Mouse (Mus musculus) liver, postnatal 0 days (tissue): ENCODE data around the gene Accs. TPM values are rescaled to one million over a fixed set of nuclear protein-coding genes. Genes with fewer than 3 reads are reported as not detected.

Source experiments
- ATAC-seq: fragments of 200-750 bp; cut with Nextera tagmentation; 2 replicates; pipeline ENCODE4 v1.8.0; 2017; ENCODE audit warnings: mild to moderate bottlenecking, moderate library complexity
- DNase-seq: peaks from one replicate; pipeline ENCODE4 v3.0.0-alpha.2; 2016
- H3K27ac ChIP-seq: fragments of 300-500 bp; sonication (generic); 2 replicates; pipeline ENCODE4 v1.5.1; 2014; ENCODE audit warnings: antibody characterized with exemption, moderate library complexity, mild to moderate bottlenecking, low read depth
- H3K27me3 ChIP-seq: fragments of 300-500 bp; sonication (generic); 2 replicates; pipeline ENCODE4 v1.6.1; 2014; ENCODE audit warnings: low read length, control low read depth, mixed read lengths; ENCODE audit not compliant: insufficient read depth
- H3K36me3 ChIP-seq: fragments of 300-500 bp; sonication (generic); replicated peaks from 2 replicates; pipeline ENCODE4 v1.6.1; 2014; ENCODE audit warnings: mild to moderate bottlenecking, control low read depth, low read length, moderate library complexity, mixed read lengths; ENCODE audit not compliant: insufficient read depth
- H3K4me1 ChIP-seq: fragments of 300-500 bp; sonication (generic); 2 replicates; pipeline ENCODE4 v1.6.1; 2014; ENCODE audit warnings: antibody characterized with exemption, mild to moderate bottlenecking, control low read depth; ENCODE audit not compliant: insufficient read depth
- H3K4me2 ChIP-seq: fragments of 300-500 bp; sonication (generic); 2 replicates; pipeline ENCODE4 v1.6.1; 2014; ENCODE audit warnings: low read depth, mild to moderate bottlenecking, low read length, moderate library complexity, mixed read lengths
- H3K4me3 ChIP-seq: fragments of 300-500 bp; sonication (generic); 2 replicates; pipeline ENCODE4 v1.5.1; 2014; ENCODE audit warnings: low read depth, low read length
- H3K9ac ChIP-seq: fragments of 300-500 bp; sonication (generic); replicated peaks from 2 replicates; pipeline ENCODE4 v1.6.1; 2014; ENCODE audit warnings: mild to moderate bottlenecking, moderate library complexity
- H3K9me3 ChIP-seq: fragments of 300-500 bp; sonication (generic); 2 replicates; pipeline ENCODE4 v1.6.1; 2016; ENCODE audit warnings: mild to moderate bottlenecking, control low read depth, low read length, mixed read lengths
- CTCF ChIP-seq: sonication (generic); IDR thresholded peaks from 2 replicates; pipeline ENCODE4 v1.5.1; 2016; ENCODE audit warnings: antibody characterized with exemption, low read depth
- EP300 ChIP-seq: IDR thresholded peaks from 2 replicates; pipeline ENCODE4 v1.6.1; 2016; ENCODE audit warnings: antibody characterized with exemption, low read depth, mild to moderate bottlenecking
- WGBS: fragments of 180-500 bp; shearing (Covaris S2); extraction: QIAGEN DNeasy Blood & Tissue Kit; methylation state at CpG from one replicate; pipeline ENCODE4 v1.1.7; 2014; ENCODE audit not compliant: insufficient replicate concordance; 5-methylcytosine and 5-hydroxymethylcytosine counted together
- polyA plus RNA-seq: library from polyadenylated mRNA; unstranded; fragments of >200 nt; fragmentation: Nextera tagmentation; extraction: Ambion mirVana; gene quantifications from 2 replicates; pipeline ENCODE4 v1.2.1, GENCODE M21; 2015

Accs gene
- polyA plus RNA-seq, 1 experiment from 2014 or later: 1.6 TPM

DNA sequence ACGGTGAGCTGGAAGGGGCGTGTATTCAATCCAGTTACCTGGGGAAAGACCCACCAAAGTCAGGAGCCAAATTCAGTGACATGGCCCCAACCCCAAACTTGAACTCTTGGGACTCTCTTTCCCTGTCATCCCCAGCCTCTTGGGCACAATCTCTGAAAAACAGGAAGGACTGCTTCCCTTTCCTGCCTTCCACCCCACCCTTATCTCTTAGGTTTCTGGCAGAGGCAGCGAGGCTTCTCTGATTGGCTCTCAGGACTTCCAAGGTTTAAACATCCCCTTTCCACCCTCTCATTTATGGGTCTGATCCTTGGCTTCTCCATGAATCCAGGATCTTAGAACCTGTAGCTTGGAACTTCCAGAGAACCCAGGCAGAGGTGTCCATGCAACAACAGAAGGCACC lies 8.4 kb downstream of the Accs start:
- TF ChIP-seq EP300: no peak
- TF ChIP-seq CTCF: no peak
- H3K4me1 ChIP-seq: no peaks in the 10 kb centered on the region
- WGBS: 72% methylated on average over 3 of the region's 3 CpGs
- no peak overlapping the region for H3K4me3 ChIP-seq
- H3K27ac ChIP-seq: no peak overlapping the region
- ATAC-seq (no peak), DNase-seq (no peak)
- no peaks in the 10 kb centered on the region for H3K27me3 ChIP-seq
- no peak overlapping the region for H3K9ac ChIP-seq
- H3K4me2 ChIP-seq: no peak overlapping the region
- no peaks in the 10 kb centered on the region for H3K9me3 ChIP-seq
- H3K36me3 ChIP-seq: peaks cover 3% of the 10 kb centered on the region; the same call in 1 of the 2 replicates

DNA sequence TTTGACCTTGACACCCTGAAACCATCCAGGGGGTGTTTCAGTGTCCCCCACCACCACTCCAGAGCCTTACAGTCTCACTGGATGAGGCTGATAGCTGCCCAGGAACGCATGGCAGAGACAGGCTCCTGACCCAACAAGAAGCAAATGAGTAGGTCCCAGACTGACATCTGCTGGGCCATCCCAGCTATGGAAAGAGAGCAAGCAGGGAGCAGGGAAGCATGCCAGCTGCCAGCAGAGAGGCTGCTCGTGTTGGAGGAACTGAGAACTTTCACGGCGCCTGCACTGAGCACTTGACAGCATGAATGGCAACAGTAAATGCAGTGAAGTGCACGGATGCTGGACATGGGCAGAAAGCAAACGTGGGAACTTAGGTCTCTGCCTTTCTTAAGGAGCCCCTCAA lies 9.6 kb downstream of the Accs start:
- no peak for DNase-seq
- Histone ChIP-seq H3K4me3 (no peak overlapping the region), H3K27ac (no peak overlapping the region), H3K9me3 (no peaks in the 10 kb centered on the region), H3K4me1 (no peaks in the 10 kb centered on the region), H3K36me3 (0 out of 2 replicates have a peak, but pooled peaks cover 3% of the 10 kb centered on the region), H3K4me2 (no peak overlapping the region), H3K9ac (no peak overlapping the region), H3K27me3 (no peaks in the 10 kb centered on the region)
- WGBS: 79% methylated on average over 6 of the region's 6 CpGs
- TF ChIP-seq EP300 (no peak), CTCF (no peak)
- no peak for ATAC-seq

DNA sequence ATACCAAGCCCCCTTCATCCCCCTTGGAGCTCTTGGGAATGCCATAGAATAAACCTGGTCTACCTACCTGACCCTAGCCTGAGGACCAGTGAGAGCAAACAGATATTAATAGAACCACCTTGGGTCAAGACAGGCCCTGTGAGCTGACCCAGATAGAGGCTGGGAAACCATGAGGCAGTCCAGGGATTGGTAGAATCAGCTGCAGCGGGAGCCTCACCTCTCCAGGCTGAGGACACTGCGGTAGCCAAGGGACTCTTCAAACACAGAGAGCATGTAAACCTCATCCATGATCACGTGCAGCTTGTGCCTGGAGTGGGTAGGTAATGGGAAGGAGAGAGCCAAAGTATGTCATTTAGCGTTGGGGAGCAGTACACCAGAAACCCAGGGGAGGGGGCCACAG lies 10.8 kb downstream of the Accs start:
- Histone ChIP-seq H3K9me3 (no peaks in the 10 kb centered on the region), H3K4me1 (no peaks in the 10 kb centered on the region), H3K4me2 (no peak overlapping the region), H3K27ac (no peak overlapping the region), H3K27me3 (no peaks in the 10 kb centered on the region), H3K9ac (no peak overlapping the region), H3K4me3 (no peak overlapping the region), H3K36me3 (0 out of 2 replicates have a peak, but pooled peaks cover 3% of the 10 kb centered on the region)
- DNase-seq: no peak
- 79% methylated on average over 4 of the region's 4 CpGs for WGBS
- no peak for ATAC-seq
- TF ChIP-seq CTCF: no peak
- no peak for TF ChIP-seq EP300

DNA sequence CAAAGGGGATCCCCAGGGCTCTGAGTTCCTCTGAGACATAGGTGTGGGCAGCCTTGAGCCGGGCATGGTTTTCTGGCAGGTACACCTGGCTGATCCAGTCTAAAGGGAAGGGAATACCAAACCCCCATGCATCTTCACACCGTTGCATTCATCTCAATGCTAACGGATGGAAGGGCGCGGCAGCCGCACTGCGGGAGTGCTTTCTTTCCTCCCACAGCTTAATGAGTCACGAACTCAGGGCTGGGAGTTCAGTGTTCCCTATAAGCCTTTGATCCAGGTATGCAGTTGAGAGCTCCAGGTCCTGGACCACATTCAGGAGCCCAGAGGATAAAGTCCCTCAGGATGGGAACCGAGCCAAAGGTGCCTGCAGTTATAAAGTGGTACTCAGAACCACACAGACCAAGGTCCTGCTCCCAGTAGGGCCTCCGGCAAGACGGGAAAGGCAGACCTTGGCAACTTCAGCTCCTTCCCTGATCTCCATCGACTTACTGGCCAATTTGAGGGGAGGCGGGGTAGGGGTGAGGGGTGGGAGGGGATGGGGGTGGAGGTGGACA lies 13.4 kb downstream of the Accs start:
- Histone ChIP-seq H3K4me1 (no peaks in the 10 kb centered on the region), H3K27me3 (no peaks in the 10 kb centered on the region), H3K9me3 (0 out of 2 replicates have a peak, but pooled peaks cover 3% of the 10 kb centered on the region), H3K36me3 (0 out of 2 replicates have a peak, but pooled peaks cover 3% of the 10 kb centered on the region), H3K4me2 (no peak overlapping the region), H3K4me3 (no peak overlapping the region), H3K9ac (no peak overlapping the region), H3K27ac (no peak overlapping the region)
- no peak for TF ChIP-seq EP300
- TF ChIP-seq CTCF: no peak
- no peak for ATAC-seq
- 78% methylated on average over 13 of the region's 13 CpGs for WGBS
- no peak for DNase-seq

DNA sequence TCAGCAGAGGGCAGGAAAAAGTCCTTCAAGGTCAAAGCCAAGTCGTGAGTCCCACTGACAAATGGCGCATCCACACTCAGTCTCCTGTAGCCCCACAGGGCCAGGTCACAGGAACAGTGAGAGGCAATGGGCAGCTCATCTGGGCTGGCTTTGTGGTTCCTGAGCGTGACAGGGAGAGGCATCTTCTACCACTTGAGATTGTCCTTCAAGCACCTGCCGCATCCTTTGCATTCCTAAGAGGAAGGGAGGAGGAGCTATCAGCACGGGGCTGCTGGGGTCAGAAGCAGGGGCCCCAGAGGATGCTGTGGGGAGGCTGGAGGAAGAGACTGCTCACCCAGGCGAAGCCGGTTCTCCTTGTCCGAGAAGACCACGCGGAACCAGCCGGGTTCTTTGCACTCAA lies 14.1 kb downstream of the Accs start:
- no peak overlapping the region for H3K27ac ChIP-seq
- H3K9me3 ChIP-seq: 0 out of 2 replicates have a peak, but pooled peaks cover 3% of the 10 kb centered on the region
- DNase-seq (no peak), ATAC-seq (no peak)
- H3K36me3 ChIP-seq: no peaks in the 10 kb centered on the region
- no peaks in the 10 kb centered on the region for H3K27me3 ChIP-seq
- H3K4me1 ChIP-seq: no peaks in the 10 kb centered on the region
- no peak overlapping the region for H3K4me3 ChIP-seq
- H3K9ac ChIP-seq: no peak overlapping the region
- 80% methylated on average over 11 of the region's 11 CpGs for WGBS
- TF ChIP-seq EP300: no peak
- no peak for TF ChIP-seq CTCF
- H3K4me2 ChIP-seq: no peak overlapping the region

DNA sequence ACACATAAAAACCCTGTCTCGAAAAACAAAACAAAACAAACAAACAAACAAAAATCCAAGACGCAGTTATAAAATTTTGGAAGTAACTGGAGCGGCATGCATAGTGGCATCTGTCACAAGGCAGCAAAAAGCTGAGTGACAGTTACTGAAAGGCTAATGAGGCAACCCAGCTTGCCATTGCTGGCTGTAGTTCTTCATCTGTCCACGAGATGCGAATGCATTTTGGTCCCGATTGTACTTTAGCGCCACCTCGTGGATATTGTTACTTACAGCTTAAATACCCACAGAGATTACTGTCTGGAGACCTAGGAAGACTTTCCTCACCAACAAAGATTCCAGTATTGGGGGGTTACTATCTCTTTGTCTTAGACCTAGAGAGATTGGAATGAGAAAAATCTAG lies 26.2 kb downstream of the Accs start:
- peak; percentile 99 for TF ChIP-seq CTCF
- no peak for TF ChIP-seq EP300
- H3K36me3 ChIP-seq: no peaks in the 10 kb centered on the region
- no peak overlapping the region for H3K4me2 ChIP-seq
- no peaks in the 10 kb centered on the region for H3K9me3 ChIP-seq
- no peak overlapping the region for H3K4me3 ChIP-seq
- H3K27ac ChIP-seq: no peak overlapping the region
- no peak overlapping the region for H3K9ac ChIP-seq
- no peaks in the 10 kb centered on the region for H3K27me3 ChIP-seq
- WGBS: 13% methylated on average over 8 of the region's 8 CpGs
- ATAC-seq (peak; percentile 64), DNase-seq (peak; percentile 77)
- H3K4me1 ChIP-seq: peaks cover 9% of the 10 kb centered on the region
